Mouse (Mus musculus) myocyte (in vitro differentiated cells): ENCODE measurements around the gene Kif13a.

Source experiments
- E2F4 ChIP-seq: IDR thresholded peaks from one replicate; pipeline ENCODE4 v1.6.1; 2011; ENCODE audit warnings: mild to moderate bottlenecking, control low read depth, moderate library complexity; ENCODE audit not compliant: insufficient read depth
- MAX ChIP-seq: IDR thresholded peaks from one replicate; pipeline ENCODE4 v1.6.1; 2011; ENCODE audit warnings: low read depth, mild to moderate bottlenecking, control low read depth
- MYOD1 ChIP-seq, 3 experiments: IDR thresholded peaks; one replicate each; pipeline ENCODE4 v1.6.1; 2011; ENCODE audit warnings: control low read depth in 2 of 3, low read depth in 2 of 3, mild to moderate bottlenecking in 2 of 3, moderate library complexity in 1 of 3; ENCODE audit not compliant: insufficient read length in 2 of 3, control insufficient read depth in 1 of 3
- MYOG ChIP-seq, 3 experiments: IDR thresholded peaks; one replicate each; pipeline ENCODE4 v1.6.1; 2011; ENCODE audit warnings: control low read depth in 2 of 3, low read depth in 2 of 3, mild to moderate bottlenecking in 2 of 3; ENCODE audit not compliant: insufficient read length in 2 of 3, control insufficient read depth in 1 of 3, insufficient read depth in 1 of 3
- POLR2A ChIP-seq: IDR thresholded peaks from one replicate; pipeline ENCODE4 v1.6.1; 2011; ENCODE audit warnings: low read depth, mild to moderate bottlenecking, control low read depth, moderate library complexity; ENCODE audit not compliant: insufficient read length
- REST ChIP-seq: IDR thresholded peaks from one replicate; pipeline ENCODE4 v1.6.1; 2011; ENCODE audit warnings: mild to moderate bottlenecking, control low read depth, moderate library complexity; ENCODE audit not compliant: insufficient read depth, insufficient read length
- SRF ChIP-seq: IDR thresholded peaks from one replicate; pipeline ENCODE4 v1.6.1; 2011; ENCODE audit warnings: low read depth; ENCODE audit not compliant: control insufficient read depth, insufficient read length
- TCF12 ChIP-seq: IDR thresholded peaks from one replicate; pipeline ENCODE4 v1.6.1; 2011; ENCODE audit warnings: mild to moderate bottlenecking, control low read depth; ENCODE audit not compliant: poor library complexity, insufficient read depth, severe bottlenecking
- TCF3 ChIP-seq: IDR thresholded peaks from one replicate; pipeline ENCODE4 v1.6.1; 2011; ENCODE audit warnings: low read depth, control low read depth; ENCODE audit not compliant: insufficient read length
- USF1 ChIP-seq: IDR thresholded peaks from one replicate; pipeline ENCODE4 v1.6.1; 2011; ENCODE audit warnings: low read depth, mild to moderate bottlenecking, control low read depth, moderate library complexity

- TF ChIP-seq POLR2A (no peak), TCF12 (no peak), SRF (no peak), USF1 (no peak), E2F4 (no peak), MYOG (IDR thresholded peaks at IDR 0.05; ENCODE audit: control insufficient read depth in 1 of 3, insufficient read depth in 1 of 3, insufficient read length in 2 of 3, low read depth in 2 of 3) (no peak), MYOD1 (IDR thresholded peaks at IDR 0.05; ENCODE audit: control insufficient read depth in 1 of 3, insufficient read length in 2 of 3, low read depth in 2 of 3) (no peak), REST (no peak), TCF3 (no peak), MAX (no peak)
These were observed 27.0 kb downstream of the Kif13a start for GRCm38 (mm10) chr13:46902568-46903255.
